Mouse (Mus musculus): Measurements from ENCODE around the gene Mri1.

The Mri1 gene

GRCm38 (mm10) chr8:84236410-84236997 lies 20.6 kb downstream of the Mri1 start:
- DNase-seq (ENCODE audit: low spot score), result no peak

DNA sequence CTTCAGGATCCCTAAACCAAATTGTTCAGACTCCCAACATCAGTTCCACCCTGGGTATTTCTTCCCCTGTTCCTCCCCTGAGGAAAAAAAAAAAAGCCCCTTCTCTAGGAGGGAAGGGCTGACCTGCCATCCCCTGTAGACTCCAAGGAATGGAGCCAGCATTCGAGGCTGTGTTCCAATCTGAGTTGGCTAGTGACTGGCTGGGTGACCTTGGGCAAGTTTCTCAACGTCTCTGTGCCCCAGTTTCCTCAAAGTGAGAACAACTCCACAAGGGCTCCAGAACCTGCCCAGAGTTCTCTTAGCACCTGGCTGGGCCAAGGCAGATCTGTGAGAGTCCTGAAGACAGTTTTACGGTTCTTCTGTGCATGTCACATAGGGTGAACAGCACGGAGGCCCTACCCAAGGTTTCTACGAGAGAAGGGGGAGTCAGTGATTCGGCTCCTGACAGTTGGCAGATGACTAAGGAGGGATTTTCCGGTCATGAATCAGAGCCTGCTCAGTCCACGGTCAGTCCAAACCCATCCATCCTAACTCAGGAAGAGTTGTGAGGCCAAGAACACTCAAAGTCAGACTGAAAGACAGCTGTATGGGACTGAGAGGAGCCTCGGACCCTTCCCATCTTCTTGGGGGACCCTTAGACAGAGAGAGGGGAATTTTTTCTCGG lies 21.2 kb downstream of the Mri1 start:
- DNase-seq (ENCODE audit: low spot score), result no peak

- DNase-seq (ENCODE audit: low spot score), result no peak
These were observed 24.1 kb downstream of the Mri1 start for GRCm38 (mm10) chr8:84233055-84233454.

- DNase-seq (ENCODE audit: low spot score), result peak; percentile 35
These were observed 26.4 kb downstream of the Mri1 start for GRCm38 (mm10) chr8:84230735-84231134.

DNA sequence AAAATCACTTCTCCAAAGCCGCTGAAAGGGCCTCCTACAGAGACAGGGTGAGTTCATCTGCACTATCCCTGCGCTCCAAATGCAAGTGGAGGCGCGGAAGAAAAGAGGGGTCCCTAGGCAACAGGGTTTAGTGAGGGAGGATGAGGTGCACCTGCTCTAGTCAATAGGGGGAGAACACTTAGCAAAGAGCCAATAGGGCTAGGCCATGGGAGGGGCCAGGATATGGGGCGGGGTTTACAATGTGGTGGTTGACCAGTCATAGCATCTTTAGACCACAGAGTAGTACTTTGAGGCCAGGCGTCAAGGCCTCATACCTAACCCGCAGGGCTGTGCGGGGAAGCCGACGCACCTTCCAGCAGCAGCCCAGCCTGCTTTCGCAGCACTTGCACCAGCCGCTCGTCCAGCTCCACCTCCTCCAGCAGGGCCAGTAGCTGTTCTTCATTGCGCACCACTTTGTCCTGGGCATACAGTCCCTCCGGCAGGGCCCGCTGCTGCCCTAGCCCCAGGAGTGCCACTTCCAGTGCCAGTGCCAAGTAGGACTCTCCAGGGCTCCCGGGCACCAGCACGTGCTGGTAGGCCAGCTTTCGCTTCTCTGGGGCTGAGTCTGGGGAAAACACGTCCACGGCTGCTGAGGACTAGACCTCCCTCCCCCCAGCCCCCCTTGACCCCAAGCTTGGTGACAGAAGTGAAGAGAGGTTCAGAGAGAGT lies 33.6 kb downstream of the Mri1 start:
- DNase-seq (ENCODE audit: low spot score), result no peak

GRCm38 (mm10) chr8:84222566-84223165 lies 34.5 kb downstream of the Mri1 start:
- DNase-seq (ENCODE audit: low spot score), result no peak

GRCm38 (mm10) chr8:84220105-84220504 lies 37.0 kb downstream of the Mri1 start:
- DNase-seq (ENCODE audit: low spot score), result no peak

GRCm38 (mm10) chr8:84218143-84218542 lies 39.0 kb downstream of the Mri1 start:
- no peak for DNase-seq (ENCODE audit: low spot score)

GRCm38 (mm10) chr8:84217206-84217605 lies 39.9 kb downstream of the Mri1 start:
- DNase-seq (ENCODE audit: low spot score), result no peak

DNA sequence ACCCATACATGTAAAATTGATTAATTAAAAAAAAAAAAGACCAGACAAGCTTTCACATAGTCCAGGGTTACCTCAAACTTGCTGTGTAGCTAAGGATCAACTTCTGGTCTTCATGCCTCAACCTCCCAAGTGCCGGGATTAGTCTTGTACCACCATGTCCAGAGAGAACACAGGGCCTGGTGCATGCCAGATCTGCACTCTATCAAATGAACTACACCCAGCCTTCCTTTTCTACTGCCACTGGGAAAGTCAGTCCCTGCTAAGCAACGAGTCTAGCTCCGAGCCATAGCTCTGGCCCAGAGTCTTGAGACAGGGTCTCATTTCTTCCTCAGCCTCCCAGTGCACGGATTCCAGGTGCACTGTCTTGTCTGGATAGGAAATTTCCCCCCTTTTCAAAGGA lies 43.8 kb downstream of the Mri1 start:
- DNase-seq (ENCODE audit: low spot score), result no peak

GRCm38 (mm10) chr8:84211881-84212563 lies 45.1 kb downstream of the Mri1 start:
- DNase-seq (ENCODE audit: low spot score), result no peak

DNA sequence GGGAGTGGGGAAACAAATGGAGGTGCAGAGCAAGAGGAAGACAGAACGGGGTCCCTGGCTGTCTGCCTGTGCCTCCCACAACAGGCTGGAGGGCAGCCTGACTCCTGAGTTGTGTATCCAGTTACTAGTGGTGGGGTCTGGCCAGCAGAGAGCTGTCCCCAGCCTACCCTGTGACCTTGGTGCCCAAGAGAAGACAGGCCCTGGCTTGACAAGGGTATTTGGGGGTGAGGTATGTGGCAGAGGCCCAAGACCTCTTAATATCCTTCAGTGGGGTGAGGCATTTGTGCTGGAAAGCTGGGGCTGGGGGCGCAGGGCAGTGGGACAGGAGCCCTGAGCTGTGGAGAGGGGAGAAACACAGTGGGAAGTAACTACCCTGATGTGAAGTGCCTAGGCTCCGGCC lies 45.9 kb downstream of the Mri1 start:
- no peak for DNase-seq (ENCODE audit: low spot score)

DNA sequence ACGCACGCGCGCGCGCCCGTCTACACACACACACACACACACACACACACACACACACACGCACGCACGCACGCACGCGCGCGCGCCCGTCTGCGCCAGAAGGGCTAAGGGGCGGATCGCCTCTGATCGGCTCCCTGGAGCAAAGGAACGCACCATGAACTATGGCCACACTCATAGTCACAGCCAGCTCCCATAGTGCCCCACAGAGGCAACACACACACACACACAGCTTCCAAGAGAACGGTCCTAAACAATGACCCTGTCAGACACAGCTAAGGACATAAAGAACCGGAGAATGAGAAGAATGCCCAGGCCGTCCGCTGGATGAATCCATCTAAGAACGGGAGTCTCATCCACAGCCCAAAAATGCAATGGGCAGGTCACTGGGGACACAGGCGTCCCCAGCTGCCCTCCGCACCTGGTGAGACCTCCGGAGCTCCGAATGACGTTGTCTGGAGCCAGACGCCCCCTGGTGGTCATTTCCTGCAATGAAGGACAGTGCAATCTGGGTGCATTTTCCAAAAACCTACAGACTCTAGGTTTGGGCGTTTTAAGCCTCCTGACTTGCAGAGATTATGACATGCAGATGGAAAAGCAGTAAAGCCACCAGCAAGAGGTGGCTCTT lies 46.8 kb downstream of the Mri1 start:
- peak; percentile 82 for DNase-seq (ENCODE audit: low spot score)

GRCm38 (mm10) chr8:84208381-84209380 lies 48.4 kb downstream of the Mri1 start:
- DNase-seq (ENCODE audit: low spot score), result no peak

- no peak for DNase-seq (ENCODE audit: low spot score)
These were observed 49.3 kb downstream of the Mri1 start for GRCm38 (mm10) chr8:84207811-84208210.

- DNase-seq (ENCODE audit: low spot score), result no peak
These were observed 50.5 kb downstream of the Mri1 start for GRCm38 (mm10) chr8:84206666-84207065.

DNA sequence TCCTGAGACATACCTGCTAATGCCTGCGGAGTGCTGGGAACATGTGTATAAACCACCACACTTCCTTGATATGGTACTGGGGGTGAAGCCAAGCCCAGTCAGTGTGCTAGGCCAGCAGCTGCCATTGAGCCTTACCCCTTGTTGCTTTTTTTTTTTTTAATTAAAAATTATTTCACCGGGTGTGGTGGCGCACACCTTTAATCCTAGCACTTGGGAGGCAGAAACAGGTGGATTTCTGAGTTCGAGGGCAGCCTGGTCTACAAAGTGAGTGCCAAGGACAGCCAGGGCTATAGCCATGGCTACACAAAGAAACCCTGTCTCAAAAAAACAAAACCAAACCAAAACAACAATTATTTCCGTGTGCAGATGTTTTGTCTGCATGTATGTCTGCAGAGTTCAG lies 52.1 kb downstream of the Mri1 start:
- no peak for DNase-seq (ENCODE audit: low spot score)

- no peak for DNase-seq (ENCODE audit: low spot score)
These were observed 53.0 kb downstream of the Mri1 start for GRCm38 (mm10) chr8:84203975-84204772.

- peak; percentile 71 for DNase-seq (ENCODE audit: low spot score)
These were observed 53.9 kb downstream of the Mri1 start for GRCm38 (mm10) chr8:84202938-84203917.
